Mouse (Mus musculus): Measurements from ENCODE around the gene Lrrc66. TPM values are rescaled to one million over a fixed set of nuclear protein-coding genes. Genes with fewer than 3 reads are reported as not detected.

Lrrc66 gene
- total and polyA plus RNA-seq, 3 experiments, result 0.04 TPM; not detected in 2

DNA sequence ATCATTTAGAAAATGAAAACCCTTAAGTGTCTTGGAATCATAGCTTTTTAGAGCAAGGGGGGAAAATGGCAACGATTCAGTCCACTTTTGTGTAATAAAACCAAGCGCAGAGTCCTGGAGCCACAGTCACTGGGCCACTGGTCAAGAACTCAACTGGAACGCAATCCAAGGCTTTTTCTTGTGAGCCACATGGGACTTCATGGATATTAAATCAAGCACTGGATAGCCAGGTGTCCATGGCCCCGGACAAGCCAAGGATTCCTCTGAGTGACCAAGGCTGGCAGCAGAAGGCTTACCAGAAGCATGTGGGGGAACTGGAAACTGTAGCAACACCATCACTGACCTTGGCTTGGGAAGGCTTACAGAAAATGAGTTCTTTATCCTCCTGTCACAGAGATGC lies 57.7 kb downstream of the Lrrc66 start:
- in situ Hi-C loops (cut with MboI; ENCODE audit: low pct_ligation_motif_present, low pct_unique_long_range_greater_than_20kb, low sequenced_read_pairs), result no loop called here

DNA sequence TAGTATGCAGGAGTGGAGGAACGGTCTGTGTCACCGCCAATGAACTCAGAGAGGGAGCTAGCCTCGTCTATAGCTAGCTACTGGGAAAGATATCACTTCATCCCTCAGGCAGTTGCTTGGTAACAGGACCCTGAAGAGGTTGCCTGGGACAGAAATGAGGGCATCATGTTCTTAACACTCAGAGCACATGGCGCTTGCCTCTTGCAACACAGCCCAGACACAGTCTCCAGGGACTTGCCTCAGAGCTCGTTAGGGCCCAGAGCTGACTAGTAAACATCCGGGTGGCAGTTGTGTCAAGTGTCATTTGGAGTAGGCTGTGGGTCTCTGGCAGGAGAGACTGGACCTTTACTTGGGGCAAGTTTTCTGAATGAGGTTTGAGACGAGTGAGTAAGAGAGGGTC lies 58.5 kb downstream of the Lrrc66 start:
- Histone ChIP-seq H3K4me1 (ENCODE audit: control insufficient read depth in 1 of 2, insufficient read depth in 2 of 2) (peaks cover 2 to 4% of the 10 kb centered on the region in 2 experiments; a peak in 1 of 4 replicates), H3K79me2 (replicated peaks; ENCODE audit: control insufficient read depth, extremely low read depth, insufficient read depth, poor library complexity, severe bottlenecking) (no peaks in the 10 kb centered on the region), H3K9me3 (replicated peaks; ENCODE audit: low read length) (no peaks in the 10 kb centered on the region), H3K9ac (ENCODE audit: insufficient read depth, low read depth) (no peak overlapping the region), H3K27ac (ENCODE audit: insufficient read depth, low read depth) (no peak overlapping the region), H3K27me3 (replicated peaks) (no peaks in the 10 kb centered on the region), H3K4me3 (replicated peaks in 1 of 3; ENCODE audit: low read depth in 2 of 3, low read length in 2 of 3, poor library complexity in 1 of 3) (no peak overlapping the region), H3K36me3 (replicated peaks in 1 of 2; ENCODE audit: control insufficient read depth in 1 of 2, insufficient read depth in 1 of 2, low read length in 1 of 2) (no peaks in the 10 kb centered on the region), H3K4me2 (ENCODE audit: insufficient read depth, low read depth, poor library complexity, severe bottlenecking) (no peak overlapping the region)
- dilution Hi-C loops (cut with MboI; ENCODE audit: extremely low pct_ligation_motif_present, extremely low pct_unique_long_range_greater_than_20kb, low sequenced_read_pairs) (no loop called here), in situ Hi-C loops (cut with MboI; ENCODE audit: low pct_ligation_motif_present, low pct_unique_long_range_greater_than_20kb, low sequenced_read_pairs) (no loop called here)
- no peak for TF ChIP-seq GABPA (IDR thresholded peaks at IDR 0.05; ENCODE audit: insufficient replicate concordance, low read depth, low read length)
- TF ChIP-seq POLR2A (IDR thresholded peaks at IDR 0.05; ENCODE audit: low read depth, low read length), result no peak
- no peak for DNase-seq (ENCODE audit: extremely low read depth)

More for the DNA sequence above, 57.7 kb downstream of the Lrrc66 start:
- Histone ChIP-seq H3K79me2 (replicated peaks; ENCODE audit: control insufficient read depth, extremely low read depth, insufficient read depth, poor library complexity, severe bottlenecking) (no peaks in the 10 kb centered on the region), H3K9me3 (replicated peaks; ENCODE audit: low read length) (no peaks in the 10 kb centered on the region), H3K4me2 (ENCODE audit: insufficient read depth, low read depth, poor library complexity, severe bottlenecking) (no peak overlapping the region), H3K4me1 (ENCODE audit: control insufficient read depth in 1 of 2, insufficient read depth in 2 of 2) (peaks cover 2 to 4% of the 10 kb centered on the region in 2 experiments; a peak in 1 of 4 replicates), H3K36me3 (replicated peaks in 1 of 2; ENCODE audit: control insufficient read depth in 1 of 2, insufficient read depth in 1 of 2, low read length in 1 of 2) (no peaks in the 10 kb centered on the region), H3K27ac (ENCODE audit: insufficient read depth, low read depth) (no peak overlapping the region), H3K9ac (ENCODE audit: insufficient read depth, low read depth) (no peak overlapping the region), H3K27me3 (replicated peaks) (no peaks in the 10 kb centered on the region), H3K4me3 (replicated peaks in 1 of 3; ENCODE audit: low read depth in 2 of 3, low read length in 2 of 3, poor library complexity in 1 of 3) (no peak overlapping the region)
- dilution Hi-C loops (cut with MboI; ENCODE audit: extremely low pct_ligation_motif_present, extremely low pct_unique_long_range_greater_than_20kb, low sequenced_read_pairs), result no loop called here
- no peak for DNase-seq (ENCODE audit: extremely low read depth)
- TF ChIP-seq ETS1 (conservative IDR thresholded peaks at IDR 0.05; ENCODE audit: low read depth, low read length), result no peak
- TF ChIP-seq RAD21 (IDR thresholded peaks at IDR 0.05; ENCODE audit: low read depth, low read length), result no peak
- TF ChIP-seq ZNF384 (IDR thresholded peaks at IDR 0.05; ENCODE audit: low read depth, low read length), result no peak

DNA sequence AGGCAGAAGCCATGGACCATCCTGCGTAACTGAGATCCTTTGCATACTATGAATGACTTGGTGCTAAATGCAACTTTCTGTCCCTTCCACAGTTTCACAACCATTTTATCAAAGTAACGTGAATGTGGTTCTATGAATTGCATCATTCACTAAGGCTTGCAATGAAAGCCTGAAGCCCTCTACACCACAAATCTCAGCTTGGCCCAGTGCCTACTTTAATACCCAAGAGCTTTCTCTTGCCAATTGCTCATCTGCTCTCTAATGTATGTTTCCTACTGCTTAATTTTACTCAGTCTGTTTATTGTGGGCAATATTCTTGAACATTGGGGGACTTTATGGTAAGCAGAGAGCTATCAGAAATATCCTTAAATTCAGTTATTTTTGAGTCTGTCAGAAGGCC lies 59.5 kb downstream of the Lrrc66 start:
- dilution Hi-C loops (cut with MboI; ENCODE audit: extremely low pct_ligation_motif_present, extremely low pct_unique_long_range_greater_than_20kb, low sequenced_read_pairs) (no loop called here), in situ Hi-C loops (cut with MboI; ENCODE audit: low pct_ligation_motif_present, low pct_unique_long_range_greater_than_20kb, low sequenced_read_pairs) (no loop called here)
- H3K4me3 ChIP-seq (replicated peaks in 1 of 3; ENCODE audit: low read depth in 2 of 3, low read length in 2 of 3, poor library complexity in 1 of 3), result no peak overlapping the region
- TF ChIP-seq ZNF384 (IDR thresholded peaks at IDR 0.05; ENCODE audit: low read depth, low read length), result no peak
- no peaks in the 10 kb centered on the region for H3K27me3 ChIP-seq (replicated peaks)
- no peaks in the 10 kb centered on the region for H3K36me3 ChIP-seq (replicated peaks in 1 of 2; ENCODE audit: control insufficient read depth in 1 of 2, insufficient read depth in 1 of 2, low read length in 1 of 2)
- no peak overlapping the region for H3K27ac ChIP-seq (ENCODE audit: insufficient read depth, low read depth)
- no peaks in the 10 kb centered on the region for H3K79me2 ChIP-seq (replicated peaks; ENCODE audit: control insufficient read depth, extremely low read depth, insufficient read depth, poor library complexity, severe bottlenecking)
- no peak overlapping the region for H3K4me2 ChIP-seq (ENCODE audit: insufficient read depth, low read depth, poor library complexity, severe bottlenecking)
- no peak for DNase-seq (ENCODE audit: extremely low read depth)
- no peak overlapping the region for H3K9ac ChIP-seq (ENCODE audit: insufficient read depth, low read depth)
- no peaks in the 10 kb centered on the region for H3K9me3 ChIP-seq (replicated peaks; ENCODE audit: low read length)
- peaks cover 2 to 4% of the 10 kb centered on the region in 2 experiments; a peak in 1 of 4 replicates for H3K4me1 ChIP-seq (ENCODE audit: control insufficient read depth in 1 of 2, insufficient read depth in 2 of 2)

Data from CH12.LX (cell line).